Mouse (Mus musculus): ENCODE results near the gene Fam102b.

Gene Fam102b

DNA sequence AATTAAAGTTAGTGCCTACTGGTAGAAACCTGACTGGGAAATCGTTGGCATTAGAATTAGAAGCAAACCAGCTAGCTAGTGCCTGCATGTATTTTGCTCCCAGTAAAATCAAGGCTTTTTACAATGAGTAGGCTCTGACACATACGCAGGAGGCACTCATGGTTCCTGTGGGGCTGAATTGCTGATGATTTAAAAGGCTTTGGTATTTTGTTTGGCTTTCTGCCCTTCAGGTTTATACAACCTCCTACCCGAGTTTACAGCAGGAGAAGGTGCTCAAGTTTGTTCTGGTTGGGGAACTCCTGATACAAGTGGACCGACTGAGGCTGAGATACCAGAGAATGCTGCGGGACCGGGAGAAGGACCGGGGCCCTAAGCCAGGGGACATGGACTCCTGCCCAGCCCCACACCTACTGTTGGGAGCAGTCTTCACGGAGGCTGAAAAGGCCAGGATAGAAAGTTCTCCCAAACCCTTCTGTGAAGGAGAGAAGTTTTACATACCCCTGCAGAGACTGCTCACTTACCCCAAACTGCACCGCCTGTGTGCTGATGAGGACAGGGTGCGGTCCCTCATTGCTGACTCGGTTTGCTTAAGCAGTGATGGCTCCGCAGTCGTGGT lies 67.6 kb downstream of the Fam102b start:
- DNase-seq (ENCODE audit: low spot score) = no peak

DNA sequence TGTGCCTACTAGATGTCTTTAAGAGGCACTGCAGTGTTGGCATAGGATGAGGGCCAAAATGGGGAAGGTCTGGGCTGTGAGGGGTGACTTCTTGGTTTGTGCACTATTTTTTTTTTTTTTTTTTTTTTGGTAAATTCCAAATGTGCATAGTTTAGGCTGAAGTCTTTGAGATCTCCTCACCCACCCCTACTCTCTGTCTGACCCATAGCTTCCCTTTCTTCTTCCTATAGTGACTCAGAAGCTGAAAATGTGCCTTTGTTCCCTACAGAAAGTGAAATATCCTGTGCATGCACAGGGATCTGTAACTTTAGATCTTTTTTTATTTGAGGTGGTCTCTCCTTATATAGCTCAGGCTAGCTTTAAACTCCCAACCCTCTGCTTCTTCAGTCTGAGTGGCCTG lies 69.4 kb downstream of the Fam102b start:
- DNase-seq (ENCODE audit: low spot score) = no peak

DNA sequence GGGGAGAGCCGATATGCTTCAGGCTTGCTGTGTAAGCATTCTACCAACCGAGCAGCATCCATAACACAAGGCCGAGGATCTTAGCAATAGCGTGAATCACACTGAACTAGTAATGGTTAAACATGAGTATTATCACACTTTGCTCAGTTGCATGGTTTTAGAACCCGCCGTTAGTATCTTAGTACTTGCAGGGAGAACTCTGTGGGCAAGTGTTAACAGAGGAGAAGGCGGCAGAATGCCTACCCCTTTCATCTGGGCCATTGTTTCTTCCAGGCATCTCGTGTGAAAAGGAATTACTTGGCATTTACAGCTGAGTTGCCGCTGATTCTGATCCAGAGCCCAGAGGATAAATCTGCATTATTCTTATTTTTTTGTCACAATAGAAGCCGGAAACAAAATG lies 86.4 kb downstream of the Fam102b start:
- no peak for DNase-seq (ENCODE audit: low spot score)

DNA sequence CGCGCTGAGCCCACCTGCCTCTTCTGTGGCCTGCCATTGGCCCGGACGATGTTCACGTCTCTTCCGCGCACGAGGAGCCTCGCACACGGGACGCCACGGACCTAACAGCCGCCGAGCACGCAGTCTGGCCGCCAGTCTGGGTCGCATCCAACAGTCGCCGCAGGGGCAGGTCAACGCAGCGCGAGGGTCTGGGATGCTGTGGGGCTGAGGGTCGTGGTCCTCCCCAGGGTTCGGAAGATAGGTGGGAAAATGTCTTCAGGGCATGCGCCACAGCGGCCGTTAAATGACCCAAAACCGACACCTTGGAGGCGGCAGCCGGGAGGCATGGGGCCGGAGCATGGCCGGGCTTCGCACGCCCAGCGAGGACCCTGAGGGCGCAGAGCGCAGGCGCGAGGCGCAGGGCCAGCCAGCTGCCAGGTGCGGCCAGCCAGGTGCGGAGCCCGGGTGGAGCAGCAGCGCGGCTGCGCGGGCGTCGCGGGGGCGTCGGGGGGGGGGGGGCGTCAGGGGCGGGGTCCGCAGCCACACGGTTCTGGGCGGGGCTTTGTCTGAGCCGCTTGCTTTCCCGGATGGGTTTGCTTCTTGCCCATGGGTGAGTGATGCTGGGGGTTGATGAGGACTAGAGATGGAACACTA lies 87.3 kb downstream of the Fam102b start, which contains the start of gene Gm9857:
Gene Gm9857 (minus strand): TSS at position 445 of the 633 bp plus-strand sequence.
- no peak for DNase-seq (ENCODE audit: low spot score)

DNA sequence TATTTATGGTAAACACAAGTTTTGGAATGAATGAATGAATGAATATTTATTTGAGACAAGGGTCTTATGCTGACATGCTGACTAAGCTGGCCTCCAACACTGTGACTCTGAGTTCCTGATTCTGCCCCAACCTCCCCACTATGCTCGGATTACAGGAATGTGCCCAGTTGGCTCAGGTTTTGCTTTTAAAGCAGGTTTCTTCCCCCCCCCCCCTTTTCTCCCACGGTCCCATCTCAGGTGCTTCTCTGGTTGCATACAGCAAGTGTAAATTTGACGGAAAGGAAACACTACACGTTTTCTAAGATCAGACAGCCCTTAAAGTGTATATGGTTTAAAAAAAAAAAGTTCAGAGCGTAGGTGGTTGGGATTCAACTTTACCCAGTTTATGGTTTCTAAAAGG lies 87.8 kb downstream of the Fam102b start, which contains the start of gene Henmt1:
Gene Henmt1 (plus strand): TSS at position 301 of the 400 bp plus-strand sequence.
- no peak for DNase-seq (ENCODE audit: low spot score)

DNA sequence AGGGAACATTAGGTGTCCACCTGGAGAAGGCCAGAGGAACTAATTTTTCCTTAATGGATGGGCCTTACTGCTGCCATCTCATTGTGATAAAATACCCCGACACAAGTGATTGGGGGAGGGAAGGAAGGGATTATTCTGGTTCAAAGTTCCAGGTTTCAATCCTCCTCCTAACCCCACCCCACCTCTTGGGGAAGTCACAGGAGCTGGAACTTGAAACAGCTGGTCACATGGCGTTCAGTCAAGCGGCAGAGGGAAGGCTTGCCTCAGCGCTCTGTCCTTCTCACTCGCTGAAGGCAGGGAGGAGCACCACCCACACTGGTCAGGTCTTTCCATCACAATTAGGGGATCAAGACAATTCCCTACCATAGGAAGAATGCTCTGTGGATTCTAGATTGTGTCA lies 88.7 kb downstream of the Fam102b start:
- no peak for DNase-seq (ENCODE audit: low spot score)

DNA sequence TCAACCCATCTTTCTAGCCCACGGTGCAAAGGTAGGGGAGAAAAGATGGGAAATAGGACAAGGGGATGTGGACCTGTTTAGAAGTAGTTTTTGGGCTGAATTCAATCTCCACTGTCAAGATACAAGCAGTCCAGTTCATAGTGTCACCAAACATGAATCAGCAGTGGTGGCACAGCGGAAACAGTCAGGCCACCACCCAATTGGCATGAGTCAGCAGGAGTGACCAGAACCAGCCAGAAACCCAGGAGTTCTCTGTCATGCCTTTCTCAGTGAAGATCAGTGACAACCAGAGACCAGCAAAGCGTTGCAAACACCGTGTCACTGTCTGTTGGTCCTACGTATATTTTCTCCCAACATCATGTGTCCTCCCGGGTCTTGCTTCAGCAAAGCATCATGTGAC lies 93.8 kb downstream of the Fam102b start:
- no peak for DNase-seq (ENCODE audit: low spot score)

DNA sequence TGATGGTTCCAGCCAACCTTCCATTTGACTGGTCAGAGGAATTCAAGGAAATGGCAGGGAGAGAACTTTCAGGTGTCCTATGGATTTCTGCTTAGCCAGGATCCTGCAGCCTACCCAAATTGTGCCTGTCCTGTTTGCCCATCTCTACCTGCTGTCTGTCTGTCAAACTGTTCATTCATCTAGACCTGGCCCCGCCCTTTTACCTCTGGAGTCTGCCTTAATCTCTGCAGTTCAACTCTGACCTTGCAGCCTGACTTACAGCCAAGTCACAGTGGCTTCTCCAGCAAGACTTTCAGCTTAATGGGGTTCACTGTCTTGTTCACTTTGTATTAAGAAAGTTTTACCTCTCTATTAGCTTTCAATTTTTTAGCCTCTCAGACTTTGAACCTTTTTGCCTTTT lies 101.1 kb downstream of the Fam102b start:
- DNase-seq (ENCODE audit: low spot score) = no peak

DNA sequence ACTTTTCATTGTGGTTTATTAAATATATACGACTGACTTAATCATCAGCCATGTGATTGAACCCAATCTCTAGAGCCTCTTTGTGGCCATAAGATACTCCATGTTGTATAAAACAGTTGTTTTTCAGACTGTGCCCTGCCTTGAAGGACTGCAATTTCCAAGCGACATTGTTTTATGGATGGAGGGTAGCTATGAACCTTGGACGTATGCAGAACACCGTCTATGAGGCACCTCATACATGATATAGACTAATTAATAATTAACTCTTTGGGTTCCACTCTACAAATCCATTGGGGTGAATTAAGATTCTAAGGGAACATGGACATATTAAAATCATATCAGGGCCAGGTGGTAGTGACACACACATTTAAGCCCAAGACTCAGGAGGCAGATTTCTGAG lies 101.7 kb downstream of the Fam102b start:
- DNase-seq (ENCODE audit: low spot score) = no peak

DNA sequence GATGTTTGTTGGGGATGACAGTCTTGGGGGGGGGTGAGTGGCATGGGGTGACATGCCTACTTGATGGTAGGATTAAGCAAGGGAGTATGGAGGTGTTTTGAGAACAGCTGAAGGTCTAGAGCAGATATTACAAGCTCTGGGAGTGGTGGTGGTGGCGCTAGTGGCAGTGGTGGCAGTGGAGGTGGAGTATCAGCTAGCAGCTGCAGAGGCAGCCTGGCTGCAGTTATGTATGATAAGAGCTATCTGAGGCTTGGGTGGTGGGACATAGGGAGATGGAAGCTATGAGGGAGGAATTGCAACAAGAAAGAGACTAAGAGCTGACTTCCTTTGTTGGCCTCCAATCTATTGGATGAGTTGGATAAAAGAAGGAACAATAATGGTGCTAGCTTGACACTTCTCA lies 105.6 kb downstream of the Fam102b start:
- no peak for DNase-seq (ENCODE audit: low spot score)
